Mouse (Mus musculus) cerebellum, postnatal 25 days (tissue): ENCODE data around the gene Gpatch8.
A peak's percentile ranks its signal among the peaks of the same experiment; 100 is the strongest.

ENCODE experiments used
- DNase-seq, 2 experiments: peaks; one replicate each; pipeline ENCODE4 v3.0.0; 2021; ENCODE audit warnings: mixed read lengths in 2 of 2

The Gpatch8 gene

GRCm38 (mm10) chr11:102495114-102495513 lies 61.1 kb downstream of the Gpatch8 start:
- DNase-seq = no peak

- DNase-seq = no peak
Measured at GRCm38 (mm10) chr11:102494063-102494650, 62.0 kb downstream of the Gpatch8 start.

- no peak for DNase-seq
Measured at GRCm38 (mm10) chr11:102493241-102493640, 63.0 kb downstream of the Gpatch8 start.

- DNase-seq = no peak
Measured at GRCm38 (mm10) chr11:102487901-102488300, 68.3 kb downstream of the Gpatch8 start.

GRCm38 (mm10) chr11:102486733-102487386 lies 69.3 kb downstream of the Gpatch8 start:
- DNase-seq = peak; percentile 39 to 65

GRCm38 (mm10) chr11:102481779-102482178 lies 74.4 kb downstream of the Gpatch8 start:
- DNase-seq = no peak

- no peak for DNase-seq
Measured at GRCm38 (mm10) chr11:102480897-102481296, 75.3 kb downstream of the Gpatch8 start.

- DNase-seq = no peak
Measured at GRCm38 (mm10) chr11:102480111-102480510, 76.1 kb downstream of the Gpatch8 start.

- DNase-seq = no peak
Measured at GRCm38 (mm10) chr11:102479581-102479980, 76.6 kb downstream of the Gpatch8 start.

GRCm38 (mm10) chr11:102478671-102479070 lies 77.5 kb downstream of the Gpatch8 start:
- DNase-seq = no peak

GRCm38 (mm10) chr11:102475027-102475426 lies 81.2 kb downstream of the Gpatch8 start:
- no peak for DNase-seq

- DNase-seq = no peak
Measured at GRCm38 (mm10) chr11:102469648-102470357, 86.4 kb downstream of the Gpatch8 start, which contains the start of gene Itga2b. Itga2b (minus strand) TSS chr11:102470122.

- DNase-seq = peak; percentile 91 to 93
Measured at GRCm38 (mm10) chr11:102467041-102467631, 89.1 kb downstream of the Gpatch8 start.

GRCm38 (mm10) chr11:102465713-102466436 lies 90.3 kb downstream of the Gpatch8 start:
- peak in 1 of 2 experiments; percentile 36 for DNase-seq

- no peak for DNase-seq
Measured at GRCm38 (mm10) chr11:102464901-102465300, 91.3 kb downstream of the Gpatch8 start.

GRCm38 (mm10) chr11:102461764-102462163 lies 94.4 kb downstream of the Gpatch8 start:
- no peak for DNase-seq

- DNase-seq = no peak
Measured at GRCm38 (mm10) chr11:102460541-102460940, 95.7 kb downstream of the Gpatch8 start.

GRCm38 (mm10) chr11:102455740-102456396 lies 100.3 kb downstream of the Gpatch8 start:
- peak; percentile 71 to 84 for DNase-seq

GRCm38 (mm10) chr11:102453131-102453530 lies 103.1 kb downstream of the Gpatch8 start:
- peak in 1 of 2 experiments; percentile 28 for DNase-seq

GRCm38 (mm10) chr11:102449043-102450008 lies 106.9 kb downstream of the Gpatch8 start:
- DNase-seq = peak; percentile 57 to 62

- peak; percentile 29 to 37 for DNase-seq
Measured at GRCm38 (mm10) chr11:102448327-102448726, 107.9 kb downstream of the Gpatch8 start.
